Mouse (Mus musculus): ENCODE results near the gene Atr. TPM values are rescaled to one million over a fixed set of nuclear protein-coding genes. Genes with fewer than 3 reads are reported as not detected.

The Atr gene
- polyA plus RNA-seq, 1 experiment from 2014 or later: 16.1 TPM

Other genes starting within 250 kb of the Atr start
- gene Pcolce2, start 220.0 kb upstream of the Atr start, polyA plus RNA-seq (2015; fragmentation: Nextera tagmentation; extraction: Ambion mirVana): 1.2 and 3.1 TPM in 2 replicates
- 3.6 and 3.9 TPM in 2 replicates for gene Trpc1, start 107.2 kb upstream of the Atr start, polyA plus RNA-seq (2015; fragmentation: Nextera tagmentation; extraction: Ambion mirVana)
- 17.2 and 18.9 TPM in 2 replicates for gene Pls1, start 12.3 kb upstream of the Atr start, polyA plus RNA-seq (2015; fragmentation: Nextera tagmentation; extraction: Ambion mirVana)
- 17.5 and 19.0 TPM in 2 replicates for gene Xrn1, start 97.2 kb downstream of the Atr start, polyA plus RNA-seq (2015; fragmentation: Nextera tagmentation; extraction: Ambion mirVana)